ENCODE assay signal across 9 mouse cellular contexts in the genomic region with DNA sequence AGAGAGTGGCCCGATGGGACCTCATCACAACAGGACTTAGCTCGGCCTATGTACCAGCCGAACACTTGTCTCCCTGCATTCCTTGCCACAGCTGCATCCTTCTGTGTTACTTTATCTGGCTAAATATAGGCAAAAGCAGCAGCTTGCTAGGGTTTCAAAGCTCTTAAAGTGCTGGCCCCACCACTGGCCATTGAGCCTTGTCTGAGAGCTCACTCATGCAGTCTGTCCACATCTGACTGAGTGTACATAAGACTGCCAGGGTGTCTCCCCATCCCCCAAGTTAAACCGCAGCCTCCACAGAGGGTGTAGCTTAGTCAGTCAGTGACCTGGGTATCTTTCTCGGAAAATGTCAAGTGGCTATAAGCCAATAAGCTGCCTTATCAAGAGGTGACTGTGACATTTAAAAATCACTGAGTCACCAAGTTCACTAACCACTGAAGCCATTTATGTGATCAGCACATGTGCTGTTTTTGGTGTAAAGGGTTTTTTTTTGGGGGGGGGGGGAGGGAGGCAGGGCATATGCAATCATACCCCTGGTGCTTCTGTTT. TPM values are rescaled to one million over a fixed set of nuclear protein-coding genes. Genes with fewer than 3 reads are reported as not detected.
DNase-seq lines count a peak whose midpoint lies in the region; ATAC-seq lines count a peak whose summit lies in the region.
"Had no signal": no experiment of that assay in that cellular context is flagged by ENCODE, and none has a peak within 500 bp of the region (broad histone marks: within the 10 kb centered on the region; RNA-seq: fewer than 3 reads in every experiment).

No protein-coding gene starts in this region.

- ATAC-seq in embryonic facial prominence, embryonic 14.5 days (ENCODE audit: low read depth): peak; percentile 88; the same call in 1 of the 2 replicates
- peak; percentile 64; the same call in 1 of the 2 replicates for ATAC-seq in liver, embryonic 11.5 days (replicated peaks; ENCODE audit: low FRiP score)

- H3K9ac ChIP-seq in embryonic facial prominence, embryonic 14.5 days (ENCODE audit: low read depth, low read length): no peak overlapping the region
- no peak overlapping the region for H3K9ac ChIP-seq in liver, embryonic 11.5 days (ENCODE audit: low read depth, low read length)

- H3K36me3 ChIP-seq in embryonic facial prominence, embryonic 14.5 days (ENCODE audit: control insufficient read depth, insufficient read depth, low read length): no peaks in the 10 kb centered on the region
- no peaks in the 10 kb centered on the region for H3K36me3 ChIP-seq in embryonic facial prominence, embryonic 10.5 days (replicated peaks)
- H3K36me3 ChIP-seq in liver, embryonic 11.5 days (ENCODE audit: control insufficient read depth, insufficient read depth, low read length): no peaks in the 10 kb centered on the region

- H3K9me3 ChIP-seq in embryonic facial prominence, embryonic 14.5 days (ENCODE audit: control insufficient read depth, low read length): no peaks in the 10 kb centered on the region
- H3K9me3 ChIP-seq in embryonic facial prominence, embryonic 10.5 days: no peaks in the 10 kb centered on the region
- no peaks in the 10 kb centered on the region for H3K9me3 ChIP-seq in liver, embryonic 11.5 days (ENCODE audit: control insufficient read depth, low read length)

- H3K4me2 ChIP-seq in embryonic facial prominence, embryonic 14.5 days (ENCODE audit: low read depth, low read length): no peak overlapping the region
- H3K4me2 ChIP-seq in liver, embryonic 11.5 days: no peak overlapping the region

- WGBS in embryonic facial prominence, embryonic 14.5 days: 61% methylated on average over 5 of the region's 5 CpGs
- 81% methylated on average over 5 of the region's 5 CpGs for WGBS in embryonic facial prominence, embryonic 10.5 days
- WGBS in liver, embryonic 11.5 days: 51% methylated on average over 5 of the region's 5 CpGs

- H3K4me3 ChIP-seq in embryonic facial prominence, embryonic 14.5 days (ENCODE audit: low read depth, low read length): no peak overlapping the region
- H3K4me3 ChIP-seq in embryonic facial prominence, embryonic 10.5 days: no peak overlapping the region
- no peak overlapping the region for H3K4me3 ChIP-seq in liver, embryonic 11.5 days (ENCODE audit: low read depth, low read length)
- H3K4me3 ChIP-seq: left cerebral cortex, adult 2 months had no signal

- no peaks in the 10 kb centered on the region for H3K4me1 ChIP-seq in embryonic facial prominence, embryonic 14.5 days (ENCODE audit: control insufficient read depth, insufficient read depth, low read length)
- no peaks in the 10 kb centered on the region for H3K4me1 ChIP-seq in embryonic facial prominence, embryonic 10.5 days
- no peaks in the 10 kb centered on the region for H3K4me1 ChIP-seq in liver, embryonic 11.5 days (replicated peaks; ENCODE audit: control insufficient read depth, insufficient read depth, low read length)

- H3K27ac ChIP-seq in embryonic facial prominence, embryonic 14.5 days (replicated peaks; ENCODE audit: low read depth, low read length): no peak overlapping the region
- no peak overlapping the region for H3K27ac ChIP-seq in embryonic facial prominence, embryonic 10.5 days (replicated peaks)
- no peak overlapping the region for H3K27ac ChIP-seq in liver, embryonic 11.5 days (ENCODE audit: low read depth, low read length)
- H3K27ac ChIP-seq: left cerebral cortex, adult 2 months had no signal

- H3K27me3 ChIP-seq in embryonic facial prominence, embryonic 14.5 days (replicated peaks; ENCODE audit: control insufficient read depth, insufficient read depth, low read length): no peaks in the 10 kb centered on the region
- no peaks in the 10 kb centered on the region for H3K27me3 ChIP-seq in embryonic facial prominence, embryonic 10.5 days (replicated peaks; ENCODE audit: low read depth, poor library complexity, severe bottlenecking)
- H3K27me3 ChIP-seq in liver, embryonic 11.5 days (replicated peaks; ENCODE audit: control insufficient read depth, insufficient read depth, low read length): no peaks in the 10 kb centered on the region; the same call in 1 of the 2 replicates

- DNase-seq in embryonic facial prominence, embryonic 14.5 days (ENCODE audit: low spot score): peak; percentile 84
- no peak for DNase-seq in embryonic facial prominence, embryonic 10.5 days (ENCODE audit: low spot score)
- DNase-seq in 416B (ENCODE audit: low read depth): peak; percentile 91
- DNase-seq in c-Kit-positive CD71-positive TER-119-positive erythroid progenitor cells, embryonic 14.5 days (ENCODE audit: low spot score): peak; percentile 0
- no peak for DNase-seq in liver, embryonic 11.5 days (ENCODE audit: low spot score)
- DNase-seq in right cerebral cortex, postnatal 36 days (ENCODE audit: low spot score in 2 of 2): no peak
- no peak for DNase-seq in cerebellum, postnatal 25 days
- DNase-seq in thymus, postnatal 25 days: no peak

RNA-seq across cellular contexts. Expression of a gene that starts 59.2 kb away (rescaled TPM):
- polyA plus RNA-seq in embryonic facial prominence, embryonic 14.5 days (2014; fragmentation: Nextera tagmentation; extraction: Ambion mirVana): 212 and 249 TPM in 2 replicates
- 0.52 and 1.00 TPM in 2 replicates for polyA plus RNA-seq in embryonic facial prominence, embryonic 10.5 days (2016; fragmentation: Nextera tagmentation; extraction: Ambion mirVana)
- polyA plus RNA-seq in liver, embryonic 11.5 days (2014; fragmentation: Nextera tagmentation; extraction: Ambion mirVana): 0.90 and 1.2 TPM in 2 replicates

Comparison
In these comparisons a context has a peak if more than half of its experiments do, and no peak if none do; other contexts are left out.
1. DNase-seq: peak in embryonic facial prominence, embryonic 14.5 days (single experiment), 416B (single experiment) and c-Kit-positive CD71-positive TER-119-positive erythroid progenitor cells, embryonic 14.5 days (single experiment); none in embryonic facial prominence, embryonic 10.5 days (single experiment), liver, embryonic 11.5 days (single experiment), right cerebral cortex, postnatal 36 days (0 of 2), cerebellum, postnatal 25 days (0 of 2) and thymus, postnatal 25 days (single experiment).
2. RNA of a gene that starts 59.2 kb away (polyA plus RNA-seq): 212 to 249 TPM in embryonic facial prominence, embryonic 14.5 days; 0.90 to 1.2 TPM in liver, embryonic 11.5 days and 0.52 to 1.00 TPM in embryonic facial prominence, embryonic 10.5 days; every median in the first group is over 10 times any median in the second.